Mouse (Mus musculus) G1E (cell line): ENCODE measurements around the gene Dhx37. TPM values are rescaled to one million over a fixed set of nuclear protein-coding genes. Genes with fewer than 3 reads are reported as not detected.
"Not testable (repeated sequence)": the region's sequence is repeated elsewhere in the genome, so short reads cannot be mapped to it uniquely, and the experiment has no call there.

Experiments
- ATAC-seq: 2 replicates; pipeline ENCODE4 v1.8.0; 2016; ENCODE audit warnings: mild to moderate bottlenecking; ENCODE audit not compliant: insufficient number of reproducible peaks, poor library complexity, low FRiP score, severe bottlenecking; ENCODE audit errors: extremely low read depth
- DNase-seq: peaks from one replicate; pipeline ENCODE4 v3.0.0; 2012; ENCODE audit warnings: low spot score
- H3K27me3 ChIP-seq: 2 replicates; pipeline ENCODE4 v1.6.1; 2012; ENCODE audit warnings: mild to moderate bottlenecking, low read length, inconsistent platforms; ENCODE audit not compliant: insufficient read depth
- H3K36me3 ChIP-seq: replicated peaks from 2 replicates; pipeline ENCODE3; 2012; ENCODE audit warnings: mild to moderate bottlenecking, inconsistent platforms
- H3K4me1 ChIP-seq: 2 replicates; pipeline ENCODE4 v1.6.1; 2012; ENCODE audit warnings: low read depth, low read length, inconsistent platforms, mixed read lengths; ENCODE audit not compliant: insufficient read depth
- H3K4me3 ChIP-seq: 2 replicates; pipeline ENCODE4 v1.5.1; 2012; ENCODE audit warnings: low read depth, mild to moderate bottlenecking, inconsistent platforms, low read length, moderate library complexity, mixed read lengths
- H3K9me3 ChIP-seq: replicated peaks from 2 replicates; pipeline ENCODE4 v1.6.1; 2012; ENCODE audit warnings: inconsistent platforms
- CTCF ChIP-seq: IDR thresholded peaks from 2 replicates; pipeline ENCODE4 v1.5.1; 2012; ENCODE audit warnings: low read depth, low read length, inconsistent platforms, mixed read lengths
- GATA1 ChIP-seq: IDR thresholded peaks from 2 replicates; pipeline ENCODE4 v1.6.1; 2012; ENCODE audit warnings: borderline replicate concordance, low read length, inconsistent platforms, mixed read lengths
- GATA2 ChIP-seq: IDR thresholded peaks from 2 replicates; pipeline ENCODE4 v1.6.1; 2012; ENCODE audit warnings: low read depth, low read length, inconsistent platforms, borderline replicate concordance
- POLR2AphosphoS5 ChIP-seq: IDR thresholded peaks from 2 replicates; pipeline ENCODE4 v1.6.1; 2012; ENCODE audit warnings: low read depth, low read length, inconsistent platforms; ENCODE audit not compliant: insufficient replicate concordance
- TAL1 ChIP-seq: conservative IDR thresholded peaks from 2 replicates; pipeline ENCODE4 v1.6.1; 2012; ENCODE audit warnings: low read depth, low read length, inconsistent platforms, mixed read lengths
- polyA plus RNA-seq: library from polyadenylated mRNA; stranded (reverse); fragments of >175 nt; gene quantifications from 2 replicates; pipeline ENCODE4 v1.2.3, GENCODE M21; 2012
- total RNA-seq, 2 experiments: library from RNA; stranded (forward) in 1 of 2; stranded (reverse) in 1 of 2; fragments of 200-1000 nt in 1 of 2; fragments of >200 nt in 1 of 2; fragmentation: Nextera tagmentation in 1 of 2; gene quantifications; 2 replicates each; pipeline ENCODE4 v1.2.3; 2014 to 2017

Gene Dhx37
- total and polyA plus RNA-seq, 3 experiments, result 29.0 to 112 (median 32.2) TPM

DNA sequence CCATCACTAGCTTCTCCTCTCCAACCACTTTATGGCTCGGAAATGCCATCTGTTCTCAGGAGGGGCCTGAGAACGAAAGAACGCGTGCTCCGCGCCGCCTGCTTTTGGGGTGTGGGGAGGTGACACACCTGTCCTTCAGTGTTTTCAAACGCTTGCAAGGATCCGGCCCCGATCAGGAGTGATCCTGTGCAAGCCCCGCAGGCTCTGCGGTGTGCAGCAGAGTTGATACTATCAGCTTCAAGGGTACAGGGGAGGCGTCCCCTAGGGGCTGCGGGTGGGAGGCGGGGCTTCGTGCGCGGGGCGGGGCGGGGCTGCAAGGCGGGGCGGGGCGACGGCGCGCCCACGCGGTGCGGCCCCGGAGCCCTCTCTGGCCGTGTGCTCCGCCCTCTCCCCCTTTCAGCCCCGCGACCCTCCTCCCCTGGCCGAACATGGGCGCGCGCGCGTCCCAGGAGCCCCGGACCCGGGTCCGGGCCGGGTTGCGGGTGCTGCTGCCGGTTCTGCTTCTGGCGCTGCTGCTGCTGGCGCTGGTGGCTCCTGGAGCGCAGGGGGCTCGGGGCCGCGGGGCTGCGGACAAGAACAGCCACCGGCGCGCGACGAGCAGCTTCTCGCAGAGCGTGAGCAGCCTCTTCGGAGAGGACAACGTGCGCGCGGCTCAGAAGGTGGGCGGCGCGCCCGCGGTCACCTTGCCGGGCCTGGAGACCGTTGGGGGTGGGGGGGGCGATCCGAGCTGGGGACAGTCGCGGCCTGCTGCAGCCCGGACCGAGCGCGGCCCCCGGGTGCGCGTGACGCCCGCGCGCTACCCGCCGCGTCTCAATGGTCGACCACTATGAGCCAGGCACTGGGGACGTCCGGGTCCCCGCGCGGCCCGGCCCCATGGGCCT is 7.6 kb upstream of the Dhx37 start, which contains the start of gene Bri3bp:
Bri3bp (plus strand) TSS at position 335 of the 881 bp plus-strand sequence.
- peaks cover 55% of the 10 kb centered on the region for H3K4me1 ChIP-seq
- peaks cover 30% of the 10 kb centered on the region for H3K36me3 ChIP-seq
- peak within 1 kb of the TSS; percentile 91 for H3K4me3 ChIP-seq
- ATAC-seq, result peak; percentile 48
- no peaks in the 10 kb centered on the region for H3K27me3 ChIP-seq
- DNase-seq, result peak; percentile 88
- peaks cover 4% of the 10 kb centered on the region; the same call in 1 of the 2 replicates for H3K9me3 ChIP-seq
- TF ChIP-seq GATA1 (no peak), TAL1 (no peak), POLR2AphosphoS5 (no peak)

DNA sequence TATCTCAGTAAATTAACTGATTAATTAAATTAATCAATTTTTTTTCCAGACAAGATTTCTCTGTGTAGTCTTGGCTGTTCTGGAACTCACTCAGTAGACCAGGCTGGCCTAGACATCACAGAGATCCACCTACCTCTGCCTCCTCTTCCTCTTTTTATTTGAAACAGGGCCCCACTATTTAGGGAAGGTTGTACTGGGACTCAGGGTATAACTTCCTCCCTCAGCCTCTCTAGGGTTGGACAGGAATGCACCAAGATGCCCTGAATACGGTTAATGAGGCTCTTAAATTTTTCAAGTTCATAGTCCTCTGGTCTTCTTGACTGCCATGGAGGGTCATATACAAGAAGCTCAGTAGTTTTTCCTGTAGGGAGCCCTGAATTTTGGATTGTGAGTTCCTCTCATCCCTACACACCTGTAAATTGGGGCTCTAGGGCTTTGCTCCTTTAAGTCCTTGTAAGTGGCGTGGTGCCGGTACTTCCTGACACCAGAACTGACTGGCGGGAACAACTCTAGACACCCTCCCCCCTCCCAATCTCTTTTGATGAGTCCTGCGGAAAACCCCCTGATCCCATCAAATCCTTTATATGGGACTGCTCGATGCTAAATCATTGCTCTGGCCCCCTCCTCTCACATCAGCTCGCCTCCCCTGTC is 6.8 kb upstream of the Dhx37 start:
- TF ChIP-seq GATA2 (no peak), TAL1 (no peak), GATA1 (no peak), POLR2AphosphoS5 (no peak), CTCF (no peak)
- no peaks in the 10 kb centered on the region for H3K27me3 ChIP-seq
- peaks cover 47% of the 10 kb centered on the region for H3K4me1 ChIP-seq
- peak overlapping the region; percentile 91 for H3K4me3 ChIP-seq
- peaks cover 22% of the 10 kb centered on the region for H3K36me3 ChIP-seq
- peak; percentile 44 for DNase-seq
- 0 out of 2 replicates have a peak, but pooled peaks have one; percentile 35 for ATAC-seq
- peaks cover 4% of the 10 kb centered on the region; the same call in 1 of the 2 replicates for H3K9me3 ChIP-seq

DNA sequence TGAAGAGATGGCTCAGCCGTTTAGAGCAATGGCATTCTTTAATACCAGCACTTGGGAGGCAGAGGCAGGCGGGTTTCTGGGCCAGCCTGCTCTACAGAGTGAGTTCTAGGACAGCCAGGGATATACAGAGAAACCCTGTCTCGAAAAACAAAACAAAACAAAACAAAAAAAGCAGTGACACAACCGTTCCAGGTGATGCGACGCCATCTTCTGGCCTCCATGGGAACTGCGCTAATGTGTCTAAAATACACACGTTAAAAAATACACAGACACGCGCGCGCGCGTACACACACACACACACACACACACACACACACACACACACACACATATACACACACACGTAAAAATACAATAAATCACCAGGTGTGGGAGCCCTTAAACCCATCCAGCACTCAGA is 426 bp upstream of the Dhx37 start:
- H3K4me1 ChIP-seq, result peaks cover 23% of the 10 kb centered on the region
- not testable (repeated sequence) for DNase-seq, H3K27me3 ChIP-seq, H3K9me3 ChIP-seq, ATAC-seq
- H3K36me3 ChIP-seq, result peaks cover 35% of the 10 kb centered on the region
- peak overlapping the region; percentile 94; the same call in 1 of the 2 replicates for H3K4me3 ChIP-seq
- peak; percentile 13; the same call in 1 of the 2 replicates for TF ChIP-seq CTCF

DNA sequence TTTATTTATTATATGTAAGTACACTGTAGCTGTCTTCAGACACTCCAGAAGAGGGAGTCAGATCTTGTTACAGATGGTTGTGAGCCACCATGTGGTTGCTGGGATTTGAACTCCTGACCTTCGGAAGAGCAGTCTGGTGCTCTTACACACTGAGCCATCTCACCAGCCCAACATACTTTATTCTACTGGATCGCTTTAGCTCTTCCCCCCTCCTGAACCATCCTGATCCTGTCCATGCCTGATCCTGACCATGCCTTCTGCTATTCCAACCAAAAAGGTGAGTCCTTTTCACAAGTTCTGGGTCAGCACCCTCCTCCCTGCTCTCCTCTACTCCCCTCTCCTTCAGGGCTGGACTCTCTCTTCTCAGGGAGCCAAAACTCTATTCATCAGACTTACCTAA is 1.6 kb downstream of the Dhx37 start:
- not testable (repeated sequence) for ATAC-seq, H3K9me3 ChIP-seq, DNase-seq, H3K27me3 ChIP-seq
- Histone ChIP-seq H3K4me3 (peak overlapping the region; percentile 94; the same call in 1 of the 2 replicates), H3K36me3 (peaks cover 55% of the 10 kb centered on the region), H3K4me1 (peaks cover 27% of the 10 kb centered on the region)

DNA sequence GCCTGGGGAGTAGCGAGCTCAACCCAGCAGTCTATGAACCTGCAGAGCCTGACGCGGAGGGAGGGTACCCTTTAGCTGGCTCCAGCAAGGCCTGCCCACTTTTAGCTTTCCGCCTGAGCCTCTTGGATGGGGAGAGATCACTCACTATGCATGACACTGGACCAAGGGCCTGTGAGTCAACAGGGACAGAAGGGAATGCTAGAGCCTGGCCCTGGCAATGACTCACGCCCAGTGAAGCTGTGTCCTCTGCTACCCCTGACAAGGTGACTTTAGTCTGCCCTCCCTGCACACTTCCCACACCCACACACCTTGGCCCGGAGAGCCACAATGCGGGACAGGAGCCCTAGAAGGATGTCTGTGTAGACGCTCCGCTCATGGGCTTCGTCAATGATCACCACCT is 7.6 kb downstream of the Dhx37 start:
- Histone ChIP-seq H3K9me3 (no peaks in the 10 kb centered on the region), H3K4me1 (peaks cover 7% of the 10 kb centered on the region; the same call in 1 of the 2 replicates), H3K4me3 (no peak overlapping the region), H3K27me3 (no peaks in the 10 kb centered on the region; the same call in 1 of the 2 replicates), H3K36me3 (peaks cover 100% of the 10 kb centered on the region)
- DNase-seq (no peak), ATAC-seq (no peak)
- no peak for TF ChIP-seq CTCF
- TF ChIP-seq GATA2, result no peak
- TF ChIP-seq TAL1, result no peak
- no peak for TF ChIP-seq POLR2AphosphoS5
- no peak for TF ChIP-seq GATA1

DNA sequence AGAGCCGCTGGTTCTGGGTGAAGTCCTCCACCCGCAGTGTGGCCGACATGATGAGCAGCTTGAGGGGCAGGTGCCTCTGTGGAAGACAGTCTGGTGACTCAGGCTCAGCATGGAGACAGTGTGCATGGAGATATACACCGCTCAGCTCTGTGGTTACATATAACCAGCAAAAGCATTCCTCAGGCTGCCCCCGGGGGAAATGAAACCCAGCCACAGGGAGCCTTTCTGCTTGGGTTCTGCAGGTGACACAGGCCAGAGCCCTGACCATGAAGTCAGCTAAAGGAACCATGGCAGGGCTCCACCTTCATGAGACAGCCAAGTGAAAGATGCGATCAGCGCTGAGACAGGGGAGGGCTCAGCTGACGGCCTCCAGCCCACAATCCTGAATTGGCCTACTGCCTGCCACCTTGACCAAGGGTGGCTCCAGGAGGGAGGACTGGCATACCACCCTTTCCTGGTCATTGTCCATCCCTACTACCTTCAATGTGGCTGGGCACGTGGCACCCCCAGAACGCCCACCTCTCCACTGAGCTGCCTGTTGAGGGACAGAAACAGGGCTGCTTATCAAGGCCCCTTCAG is 8.1 kb downstream of the Dhx37 start:
- peaks cover 100% of the 10 kb centered on the region for H3K36me3 ChIP-seq
- H3K9me3 ChIP-seq, result no peaks in the 10 kb centered on the region
- TF ChIP-seq GATA2 (no peak), GATA1 (no peak), POLR2AphosphoS5 (no peak), TAL1 (no peak)
- ATAC-seq, result no peak; the same call in 1 of the 2 replicates
- H3K4me3 ChIP-seq, result no peak overlapping the region
- no peaks in the 10 kb centered on the region; the same call in 1 of the 2 replicates for H3K27me3 ChIP-seq
- no peak for DNase-seq
- H3K4me1 ChIP-seq, result peaks cover 7% of the 10 kb centered on the region; the same call in 1 of the 2 replicates
